Mouse (Mus musculus) liver, embryonic 12.5 days (tissue): ENCODE results near the gene Trim63. TPM values are rescaled to one million over a fixed set of nuclear protein-coding genes. Genes with fewer than 3 reads are reported as not detected.

Experiments
- polyA plus RNA-seq: library from polyadenylated mRNA; unstranded; fragments of >200 nt; fragmentation: Nextera tagmentation; extraction: Ambion mirVana; gene quantifications from 2 replicates; pipeline ENCODE4 v1.2.1, GENCODE M21; 2016

The Trim63 gene
- polyA plus RNA-seq, 1 experiment from 2014 or later, result 0.20 TPM

Other genes with a start within 250 kb of the Trim63 start
- 18.5 and 21.5 TPM in 2 replicates for gene Cd52, start 220.0 kb upstream of the Trim63 start, polyA plus RNA-seq
- 3.4 and 3.7 TPM in 2 replicates for gene Ubxn11, start 212.6 kb upstream of the Trim63 start, polyA plus RNA-seq
- 187 and 205 TPM in 2 replicates for gene Sh3bgrl3, start 186.3 kb upstream of the Trim63 start, polyA plus RNA-seq
- gene Cep85, start 128.0 kb upstream of the Trim63 start, polyA plus RNA-seq, result 37.5 and 38.0 TPM in 2 replicates
- gene Gm7534, start 112.1 kb upstream of the Trim63 start, polyA plus RNA-seq, result not detected in 2 replicates
- gene Catsper4, start 87.7 kb upstream of the Trim63 start, polyA plus RNA-seq, result not detected in 2 replicates
- gene Cnksr1, start 76.7 kb upstream of the Trim63 start, polyA plus RNA-seq, result 0.19 TPM in 1 of 2 replicates, not detected in the other
- gene E130218I03Rik, start 71.5 kb upstream of the Trim63 start, polyA plus RNA-seq, result 0.30 and 0.48 TPM in 2 replicates
- 15.7 and 16.5 TPM in 2 replicates for gene Zfp593, start 69.5 kb upstream of the Trim63 start, polyA plus RNA-seq
- not detected in 2 replicates for gene Gm30191, start 68.2 kb upstream of the Trim63 start, polyA plus RNA-seq
- gene Grrp1, start 61.0 kb upstream of the Trim63 start, polyA plus RNA-seq, result 1.5 and 1.8 TPM in 2 replicates
- 14.9 and 16.4 TPM in 2 replicates for gene Pdik1l, start 27.2 kb upstream of the Trim63 start, polyA plus RNA-seq
- not detected in 2 replicates for gene Slc30a2, start 28.1 kb downstream of the Trim63 start, polyA plus RNA-seq
- gene Extl1, start 68.7 kb downstream of the Trim63 start, polyA plus RNA-seq, result 0.25 and 0.36 TPM in 2 replicates
- 4.7 and 5.2 TPM in 2 replicates for gene Pafah2, start 81.2 kb downstream of the Trim63 start, polyA plus RNA-seq
- gene Stmn1, start 153.2 kb downstream of the Trim63 start, polyA plus RNA-seq, result 558 and 570 TPM in 2 replicates
- 6.5 and 7.2 TPM in 2 replicates for gene Paqr7, start 181.6 kb downstream of the Trim63 start, polyA plus RNA-seq
- 26.9 and 27.6 TPM in 2 replicates for gene Aunip, start 195.9 kb downstream of the Trim63 start, polyA plus RNA-seq
- gene Mtfr1l, start 220.3 kb downstream of the Trim63 start, polyA plus RNA-seq, result 69.3 and 72.1 TPM in 2 replicates
- gene Selenon, start 237.0 kb downstream of the Trim63 start, polyA plus RNA-seq, result 12.5 and 14.1 TPM in 2 replicates